Mouse (Mus musculus): ENCODE measurements around the gene Stmn3. TPM values are rescaled to one million over a fixed set of nuclear protein-coding genes. Genes with fewer than 3 reads are reported as not detected.

The Stmn3 gene
- 777 and 783 TPM in 2 replicates for polyA plus RNA-seq (2012; rRNA removed)

DNA sequence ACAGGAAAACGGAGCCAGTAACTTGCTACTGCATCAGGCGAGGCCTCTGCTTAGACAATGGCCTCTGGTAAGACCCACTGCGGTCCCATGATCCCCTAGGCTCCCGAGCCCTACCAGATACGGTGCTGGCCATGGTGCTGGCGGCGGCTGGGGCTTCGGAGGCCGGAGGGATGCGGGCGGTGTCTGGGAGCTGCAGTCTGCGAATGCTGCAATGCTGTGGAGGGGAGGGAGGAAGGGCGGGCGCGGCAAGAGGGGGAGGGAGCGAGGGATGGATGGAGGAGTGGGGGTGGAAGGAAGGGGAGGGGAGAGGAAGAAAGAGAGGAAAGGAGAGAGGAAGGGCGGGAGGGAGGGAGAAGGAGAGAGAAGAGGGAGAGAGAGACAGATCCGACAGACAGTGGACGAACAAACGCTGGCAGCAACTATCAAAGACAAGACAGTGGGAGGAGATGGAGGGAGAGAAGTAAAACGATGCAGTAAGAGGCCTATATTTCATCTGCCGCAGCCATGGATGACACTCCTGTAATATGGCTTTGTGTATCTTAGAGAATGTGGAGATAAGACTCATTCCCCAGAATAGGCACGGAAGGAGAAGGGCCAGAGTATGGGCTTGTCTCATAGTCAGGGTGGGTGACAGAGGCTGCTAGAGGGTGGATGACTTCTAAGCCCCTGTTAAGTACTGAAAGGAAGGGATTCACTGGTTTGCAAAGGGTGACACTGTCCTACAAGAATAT lies at the start of gene Stmn3:
Gene Stmn3, minus strand, starts transcription at position 421 of the 731 bp plus-strand sequence.
- no peaks in the 10 kb centered on the region; the same call in 1 of the 2 replicates for H3K4me1 ChIP-seq (ENCODE audit: control insufficient read depth, insufficient read depth, low read length)
- H3K27ac ChIP-seq (ENCODE audit: insufficient read depth, low read length) = peak within 1 kb of the TSS; percentile 97
- H3K4me3 ChIP-seq (ENCODE audit: insufficient read depth, low read length) = peak within 1 kb of the TSS; percentile 91
- TF ChIP-seq POLR2A (IDR thresholded peaks at IDR 0.05; ENCODE audit: extremely low read depth, insufficient read depth, low read length) = peak; percentile 53
- TF ChIP-seq CTCF (IDR thresholded peaks at IDR 0.05; ENCODE audit: extremely low read depth, insufficient read depth, low read length) = no peak

DNA sequence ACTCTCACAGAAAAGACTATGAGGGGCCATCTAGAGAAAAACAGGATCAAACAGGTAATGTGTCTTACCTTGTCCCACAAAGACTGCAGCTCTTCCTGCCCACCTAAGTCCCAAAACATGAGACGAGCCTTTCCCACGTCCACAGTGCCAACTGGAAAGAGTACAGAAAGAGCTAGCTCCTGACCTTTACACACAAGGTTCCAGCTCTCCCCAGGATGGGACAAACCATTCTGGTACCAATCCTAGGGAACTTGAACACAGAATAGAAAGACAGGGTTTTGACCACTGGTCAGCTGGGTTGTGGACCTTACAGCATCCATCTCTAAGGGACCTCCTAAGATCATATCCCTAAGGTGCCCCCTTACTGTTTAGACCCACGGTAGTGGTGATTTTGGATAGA lies 49.6 kb upstream of the Stmn3 start:
- TF ChIP-seq CTCF (IDR thresholded peaks at IDR 0.05; ENCODE audit: extremely low read depth, insufficient read depth, low read length) (no peak), POLR2A (IDR thresholded peaks at IDR 0.05; ENCODE audit: extremely low read depth, insufficient read depth, low read length) (no peak)
- Histone ChIP-seq H3K4me3 (ENCODE audit: insufficient read depth, low read length) (peak overlapping the region; percentile 89; the same call in 1 of the 2 replicates), H3K4me1 (ENCODE audit: control insufficient read depth, insufficient read depth, low read length) (peaks cover 10% of the 10 kb centered on the region), H3K27ac (ENCODE audit: insufficient read depth, low read length) (no peak overlapping the region)

DNA sequence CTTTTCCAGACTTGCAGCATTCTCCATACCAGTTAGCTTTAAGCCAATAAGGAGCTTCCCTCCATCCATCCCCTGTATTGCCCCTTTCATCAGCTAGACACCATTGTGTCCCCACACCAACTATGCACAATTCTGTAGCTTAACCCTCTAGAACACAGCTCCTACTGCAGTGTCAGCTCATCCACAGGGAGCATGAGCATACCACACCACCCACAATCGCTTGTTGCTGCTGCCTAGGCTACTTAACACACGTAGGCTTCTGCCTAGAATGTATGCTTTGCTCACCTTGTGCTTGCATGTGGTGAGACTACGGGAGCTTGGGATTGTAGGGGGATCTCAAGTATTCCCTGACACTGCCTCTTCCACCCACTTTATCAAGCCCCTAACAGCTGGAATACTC lies 42.5 kb upstream of the Stmn3 start:
- TF ChIP-seq POLR2A (IDR thresholded peaks at IDR 0.05; ENCODE audit: extremely low read depth, insufficient read depth, low read length) (no peak), CTCF (IDR thresholded peaks at IDR 0.05; ENCODE audit: extremely low read depth, insufficient read depth, low read length) (no peak)
- Histone ChIP-seq H3K4me3 (ENCODE audit: insufficient read depth, low read length) (no peak overlapping the region), H3K27ac (ENCODE audit: insufficient read depth, low read length) (no peak overlapping the region), H3K4me1 (ENCODE audit: control insufficient read depth, insufficient read depth, low read length) (no peaks in the 10 kb centered on the region)

DNA sequence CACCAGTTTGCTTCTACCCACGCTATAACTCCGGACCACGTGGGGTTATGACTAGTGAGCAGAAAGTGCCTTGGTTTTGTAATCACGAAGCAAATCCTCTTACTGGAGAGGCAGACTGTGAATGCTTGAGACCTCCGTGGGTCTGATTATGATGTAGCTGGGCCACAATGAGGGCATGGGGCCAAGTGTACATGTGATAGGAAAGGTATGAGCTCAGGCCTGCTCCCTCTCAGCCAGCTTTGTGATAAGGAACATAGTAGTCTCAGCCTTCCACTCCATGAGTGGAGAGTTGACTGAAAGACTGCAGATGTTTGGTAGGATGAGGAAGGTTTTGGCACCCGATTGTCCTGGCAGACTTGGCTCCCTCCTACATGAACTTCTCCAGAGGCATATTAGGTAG lies 28.5 kb upstream of the Stmn3 start:
- Histone ChIP-seq H3K4me3 (ENCODE audit: insufficient read depth, low read length) (no peak overlapping the region), H3K27ac (ENCODE audit: insufficient read depth, low read length) (no peak overlapping the region), H3K4me1 (ENCODE audit: control insufficient read depth, insufficient read depth, low read length) (no peaks in the 10 kb centered on the region)
- TF ChIP-seq CTCF (IDR thresholded peaks at IDR 0.05; ENCODE audit: extremely low read depth, insufficient read depth, low read length) (no peak), POLR2A (IDR thresholded peaks at IDR 0.05; ENCODE audit: extremely low read depth, insufficient read depth, low read length) (no peak)

DNA sequence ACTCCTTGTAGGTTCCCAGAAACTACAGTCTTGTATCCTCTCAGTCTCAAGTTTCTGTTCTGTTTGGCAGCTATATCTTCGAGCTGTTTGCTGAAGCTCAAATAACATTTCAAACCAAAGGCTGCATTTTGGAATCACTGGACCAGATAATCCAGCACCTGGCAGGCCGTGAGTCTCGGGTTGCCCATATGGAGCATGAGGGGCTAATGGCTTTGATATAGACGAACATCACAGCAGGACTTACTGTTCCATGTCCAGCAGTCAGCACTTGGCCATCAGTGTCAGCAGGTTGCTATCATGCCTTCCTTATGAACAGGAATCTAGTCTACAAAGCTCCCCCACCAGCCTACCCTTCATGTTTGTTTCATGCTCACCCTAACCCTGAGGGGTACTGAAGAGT lies 26.1 kb upstream of the Stmn3 start:
- Histone ChIP-seq H3K27ac (ENCODE audit: insufficient read depth, low read length) (no peak overlapping the region), H3K4me1 (ENCODE audit: control insufficient read depth, insufficient read depth, low read length) (no peaks in the 10 kb centered on the region), H3K4me3 (ENCODE audit: insufficient read depth, low read length) (no peak overlapping the region)
- no peak for TF ChIP-seq POLR2A (IDR thresholded peaks at IDR 0.05; ENCODE audit: extremely low read depth, insufficient read depth, low read length)
- TF ChIP-seq CTCF (IDR thresholded peaks at IDR 0.05; ENCODE audit: extremely low read depth, insufficient read depth, low read length) = no peak

DNA sequence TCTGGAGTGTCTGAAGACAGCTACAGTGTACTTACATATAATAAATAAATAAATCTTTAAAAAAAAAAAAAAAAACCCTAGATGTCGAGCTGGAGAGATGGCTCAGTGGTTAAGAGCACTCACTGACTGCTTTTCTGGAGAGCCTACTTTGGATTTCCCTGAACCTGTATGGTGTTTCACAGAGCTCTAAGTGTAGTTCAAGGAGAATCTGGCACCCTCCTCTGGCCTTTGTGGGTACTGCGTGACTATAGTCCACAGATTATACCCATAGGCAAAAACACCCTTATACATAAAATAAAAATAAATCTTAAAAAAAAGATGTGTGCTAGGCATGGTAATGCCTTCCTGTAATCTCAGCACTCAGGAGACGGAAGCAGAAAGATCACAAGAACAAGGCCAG lies 19.7 kb upstream of the Stmn3 start:
- Histone ChIP-seq H3K4me1 (ENCODE audit: control insufficient read depth, insufficient read depth, low read length) (no peaks in the 10 kb centered on the region), H3K4me3 (ENCODE audit: insufficient read depth, low read length) (no peak overlapping the region), H3K27ac (ENCODE audit: insufficient read depth, low read length) (no peak overlapping the region)
- no peak for TF ChIP-seq POLR2A (IDR thresholded peaks at IDR 0.05; ENCODE audit: extremely low read depth, insufficient read depth, low read length)
- peak; percentile 58; the same call in 1 of the 2 replicates for TF ChIP-seq CTCF (IDR thresholded peaks at IDR 0.05; ENCODE audit: extremely low read depth, insufficient read depth, low read length)

DNA sequence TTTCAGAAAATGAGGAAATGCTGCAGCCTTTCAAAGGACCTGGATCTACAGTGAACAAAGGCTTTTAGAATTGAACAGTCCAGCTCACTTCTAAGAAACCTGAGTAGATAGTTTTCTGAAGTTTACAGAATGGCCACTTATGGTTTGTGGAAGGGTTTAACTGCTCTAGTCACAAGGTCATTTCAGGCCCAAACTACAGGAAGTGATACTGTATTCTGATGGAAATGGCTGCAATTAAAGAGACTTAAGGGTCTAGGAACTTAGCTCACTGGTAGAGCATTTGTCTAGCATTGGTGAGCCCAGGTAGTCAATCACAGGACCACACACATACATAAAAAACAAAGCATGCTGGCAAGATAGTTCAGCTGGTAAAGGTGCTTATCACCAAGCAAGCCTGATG lies 18.2 kb upstream of the Stmn3 start:
- Histone ChIP-seq H3K4me1 (ENCODE audit: control insufficient read depth, insufficient read depth, low read length) (no peaks in the 10 kb centered on the region), H3K27ac (ENCODE audit: insufficient read depth, low read length) (no peak overlapping the region), H3K4me3 (ENCODE audit: insufficient read depth, low read length) (no peak overlapping the region)
- TF ChIP-seq POLR2A (IDR thresholded peaks at IDR 0.05; ENCODE audit: extremely low read depth, insufficient read depth, low read length) = no peak
- no peak for TF ChIP-seq CTCF (IDR thresholded peaks at IDR 0.05; ENCODE audit: extremely low read depth, insufficient read depth, low read length)

DNA sequence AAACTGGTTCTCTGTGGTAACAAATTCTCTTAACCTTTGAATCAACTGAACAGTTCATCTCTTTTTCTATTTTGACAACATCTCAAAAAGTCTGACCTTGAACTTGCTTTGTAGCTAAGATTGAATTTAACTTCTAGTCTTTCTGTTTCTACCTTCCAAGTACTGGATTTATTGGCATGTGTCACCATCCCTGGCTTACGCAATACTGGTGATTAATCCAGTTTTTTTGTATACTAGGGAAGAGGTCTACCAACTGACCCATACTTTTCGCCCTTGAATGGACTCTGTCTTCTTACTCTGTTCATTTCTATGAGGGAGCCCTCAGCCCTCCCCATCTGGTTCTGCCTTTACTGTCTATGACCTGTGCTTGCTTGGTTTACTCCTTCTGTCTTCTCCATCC lies 11.8 kb upstream of the Stmn3 start:
- Histone ChIP-seq H3K4me3 (ENCODE audit: insufficient read depth, low read length) (no peak overlapping the region), H3K27ac (ENCODE audit: insufficient read depth, low read length) (no peak overlapping the region), H3K4me1 (ENCODE audit: control insufficient read depth, insufficient read depth, low read length) (no peaks in the 10 kb centered on the region)
- TF ChIP-seq POLR2A (IDR thresholded peaks at IDR 0.05; ENCODE audit: extremely low read depth, insufficient read depth, low read length) (no peak), CTCF (IDR thresholded peaks at IDR 0.05; ENCODE audit: extremely low read depth, insufficient read depth, low read length) (no peak)

DNA sequence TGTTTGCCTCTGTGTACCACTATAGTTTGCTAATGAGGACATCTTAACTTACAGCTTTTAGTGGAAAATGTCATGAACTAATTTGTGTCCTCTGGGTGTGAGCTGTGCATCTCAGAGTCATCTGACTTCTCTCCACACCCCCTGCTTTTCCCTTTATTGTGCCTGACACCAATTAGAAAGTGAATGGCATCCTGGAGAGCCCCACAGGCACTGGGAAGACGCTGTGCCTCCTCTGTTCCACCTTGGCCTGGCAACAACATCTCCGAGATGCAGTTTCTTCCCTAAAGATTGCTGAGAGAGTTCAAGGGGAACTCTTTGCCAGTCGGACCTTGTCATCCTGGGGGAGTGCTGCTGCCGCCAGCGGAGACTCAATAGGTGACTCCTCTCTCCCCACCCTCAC lies 7.8 kb upstream of the Stmn3 start:
- Histone ChIP-seq H3K4me1 (ENCODE audit: control insufficient read depth, insufficient read depth, low read length) (no peaks in the 10 kb centered on the region), H3K27ac (ENCODE audit: insufficient read depth, low read length) (no peak overlapping the region), H3K4me3 (ENCODE audit: insufficient read depth, low read length) (no peak overlapping the region)
- TF ChIP-seq POLR2A (IDR thresholded peaks at IDR 0.05; ENCODE audit: extremely low read depth, insufficient read depth, low read length) = no peak
- TF ChIP-seq CTCF (IDR thresholded peaks at IDR 0.05; ENCODE audit: extremely low read depth, insufficient read depth, low read length) = no peak

DNA sequence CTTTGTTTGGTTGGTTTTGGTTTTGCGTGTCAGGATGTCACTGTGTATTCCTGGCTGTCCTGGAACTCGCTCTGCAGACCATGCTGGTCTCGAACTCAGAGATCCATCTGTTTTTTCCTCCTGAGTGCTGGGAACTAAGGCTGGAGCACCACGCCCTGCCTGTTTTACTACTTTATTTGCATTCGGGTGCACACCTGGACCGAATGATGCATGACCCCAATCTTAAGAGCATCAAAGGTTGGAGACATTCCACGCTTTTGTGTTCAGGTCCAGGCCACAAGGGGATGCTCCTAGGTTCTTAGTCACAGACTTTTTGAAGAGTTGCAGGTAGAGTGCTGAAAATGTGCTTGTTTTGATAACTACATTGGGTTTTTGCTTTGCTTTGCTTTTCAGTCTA lies 5.8 kb upstream of the Stmn3 start:
- no peak overlapping the region for H3K27ac ChIP-seq (ENCODE audit: insufficient read depth, low read length)

More for the DNA sequence above, 5.8 kb upstream of the Stmn3 start:
- H3K4me3 ChIP-seq (ENCODE audit: insufficient read depth, low read length) = peak overlapping the region; percentile 56
- no peaks in the 10 kb centered on the region for H3K4me1 ChIP-seq (ENCODE audit: control insufficient read depth, insufficient read depth, low read length)
- no peak for TF ChIP-seq CTCF (IDR thresholded peaks at IDR 0.05; ENCODE audit: extremely low read depth, insufficient read depth, low read length)
- TF ChIP-seq POLR2A (IDR thresholded peaks at IDR 0.05; ENCODE audit: extremely low read depth, insufficient read depth, low read length) = no peak

Data from cortical plate, adult 2 months (tissue).